In the genomic region with DNA sequence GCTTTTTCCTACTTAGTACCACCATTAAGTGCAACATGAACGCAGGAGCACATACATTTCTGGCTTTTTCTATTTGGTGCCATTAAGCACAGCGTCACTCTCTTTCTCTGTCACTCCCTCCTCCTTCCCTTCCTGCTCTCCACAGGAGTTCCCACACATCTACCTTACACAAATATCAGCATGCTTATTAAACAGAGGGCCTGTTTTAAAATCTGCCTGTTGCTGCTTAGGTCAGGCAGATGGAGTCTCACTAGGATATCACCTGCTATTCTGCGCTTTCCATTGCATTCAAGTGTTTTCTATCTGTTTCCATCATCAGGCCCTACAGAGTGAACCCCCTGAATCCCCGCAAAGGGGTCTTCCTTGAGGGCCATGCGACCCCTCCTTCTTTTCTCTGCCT, we compare ENCODE assay signal across 34 mouse cellular contexts.
"Had no signal": no experiment of that assay in that cellular context is flagged by ENCODE, and none has a peak within 500 bp of the region (broad histone marks: within the 10 kb centered on the region; RNA-seq: fewer than 3 reads in every experiment).

No protein-coding gene starts in this region.

- DNase-seq: heart, postnatal 10 days; heart, postnatal 14 days; heart, postnatal 36 days; heart, postnatal 4 days; kidney, adult 11 months; kidney, adult 18-20 months; kidney, adult 2 months; kidney, adult 8-10 months; kidney, adult 9 months; kidney, postnatal 10 days; kidney, postnatal 14 days; kidney, postnatal 25 days; kidney, postnatal 36 days; kidney, postnatal 4 days; layer of hippocampus, adult 9-11 months; layer of hippocampus, postnatal 36 days had no signal

- H3K9ac ChIP-seq: heart, embryonic 12.5 days; heart, embryonic 13.5 days; heart, embryonic 15.5 days; hindbrain, embryonic 12.5 days; hindbrain, embryonic 13.5 days; hindbrain, embryonic 14.5 days; hindbrain, embryonic 15.5 days; intestine, embryonic 15.5 days; kidney, embryonic 15.5 days had no signal

- ATAC-seq: hindbrain, embryonic 16.5 days; hindbrain, postnatal 0 days; inflammation-experienced regulatory T-cells, adult 6 months; intestine, embryonic 15.5 days; intestine, embryonic 16.5 days; intestine, postnatal 0 days had no signal

- H3K4me3 ChIP-seq: heart, embryonic 12.5 days; heart, embryonic 13.5 days; heart, embryonic 15.5 days; hindbrain, embryonic 10.5 days; hindbrain, embryonic 12.5 days; hindbrain, embryonic 13.5 days; hindbrain, embryonic 15.5 days; intestine, embryonic 15.5 days; kidney, embryonic 15.5 days; layer of hippocampus, adult 2 months; left cerebral cortex, adult 2 months had no signal

- H3K4me2 ChIP-seq: heart, embryonic 12.5 days; heart, embryonic 13.5 days; heart, embryonic 15.5 days; hindbrain, embryonic 12.5 days; hindbrain, embryonic 13.5 days; hindbrain, embryonic 14.5 days; hindbrain, embryonic 15.5 days; intestine, embryonic 15.5 days; kidney, embryonic 15.5 days had no signal

- H3K36me3 ChIP-seq: heart, embryonic 15.5 days; hindbrain, embryonic 12.5 days; hindbrain, embryonic 13.5 days; hindbrain, embryonic 15.5 days; intestine, embryonic 15.5 days; kidney, embryonic 15.5 days had no signal

- H3K27me3 ChIP-seq: heart, embryonic 12.5 days; heart, embryonic 13.5 days; heart, embryonic 15.5 days; hindbrain, embryonic 12.5 days; hindbrain, embryonic 13.5 days; hindbrain, embryonic 15.5 days; intestine, embryonic 15.5 days; kidney, embryonic 15.5 days had no signal

- H3K27ac ChIP-seq: heart, embryonic 13.5 days; heart, embryonic 15.5 days; hindbrain, embryonic 10.5 days; hindbrain, embryonic 12.5 days; hindbrain, embryonic 14.5 days; hindbrain, embryonic 15.5 days; hindbrain, postnatal 0 days; intestine, embryonic 15.5 days; kidney, embryonic 15.5 days; kidney, postnatal 0 days; layer of hippocampus, adult 2 months; left cerebral cortex, adult 2 months had no signal

- H3K9me3 ChIP-seq: heart, embryonic 12.5 days; heart, embryonic 15.5 days; hindbrain, embryonic 10.5 days; hindbrain, embryonic 12.5 days; hindbrain, embryonic 13.5 days; hindbrain, embryonic 15.5 days; intestine, embryonic 15.5 days had no signal
